Mouse (Mus musculus) urinary bladder, postnatal 14 days (tissue): ENCODE results near the gene Arhgap24.

Experiments
- DNase-seq: peaks from one replicate; pipeline ENCODE4 v3.0.0; 2021; ENCODE audit warnings: low spot score

The Arhgap24 gene

GRCm38 (mm10) chr5:102502333-102502732 is 21.1 kb downstream of the Arhgap24 start:
- no peak for DNase-seq

GRCm38 (mm10) chr5:102503066-102503465 is 21.9 kb downstream of the Arhgap24 start:
- no peak for DNase-seq

GRCm38 (mm10) chr5:102503868-102504267 is 22.7 kb downstream of the Arhgap24 start:
- no peak for DNase-seq

GRCm38 (mm10) chr5:102504557-102504956 is 23.4 kb downstream of the Arhgap24 start:
- no peak for DNase-seq

GRCm38 (mm10) chr5:102508162-102508561 is 27.0 kb downstream of the Arhgap24 start:
- DNase-seq: no peak

- DNase-seq: no peak
Measured at GRCm38 (mm10) chr5:102509381-102509780, 28.2 kb downstream of the Arhgap24 start.

GRCm38 (mm10) chr5:102511651-102512050 is 30.5 kb downstream of the Arhgap24 start:
- DNase-seq: no peak

GRCm38 (mm10) chr5:102515496-102515895 is 34.3 kb downstream of the Arhgap24 start:
- DNase-seq: no peak

GRCm38 (mm10) chr5:102520506-102520905 is 39.3 kb downstream of the Arhgap24 start:
- no peak for DNase-seq

- no peak for DNase-seq
Measured at GRCm38 (mm10) chr5:102535311-102535710, 54.1 kb downstream of the Arhgap24 start.

- DNase-seq: no peak
Measured at GRCm38 (mm10) chr5:102537819-102538218, 56.6 kb downstream of the Arhgap24 start.

- no peak for DNase-seq
Measured at GRCm38 (mm10) chr5:102546296-102546695, 65.1 kb downstream of the Arhgap24 start.

- no peak for DNase-seq
Measured at GRCm38 (mm10) chr5:102547786-102548185, 66.6 kb downstream of the Arhgap24 start.

GRCm38 (mm10) chr5:102548382-102548781 is 67.2 kb downstream of the Arhgap24 start:
- no peak for DNase-seq

- DNase-seq: no peak
Measured at GRCm38 (mm10) chr5:102550211-102550610, 69.0 kb downstream of the Arhgap24 start.

GRCm38 (mm10) chr5:102550870-102551637 is 69.9 kb downstream of the Arhgap24 start:
- no peak for DNase-seq

GRCm38 (mm10) chr5:102552533-102552932 is 71.3 kb downstream of the Arhgap24 start:
- DNase-seq: no peak

- no peak for DNase-seq
Measured at GRCm38 (mm10) chr5:102555958-102556357, 74.8 kb downstream of the Arhgap24 start.

GRCm38 (mm10) chr5:102560270-102560669 is 79.1 kb downstream of the Arhgap24 start:
- no peak for DNase-seq

GRCm38 (mm10) chr5:102563971-102564370 is 82.8 kb downstream of the Arhgap24 start:
- no peak for DNase-seq

GRCm38 (mm10) chr5:102568764-102569163 is 87.6 kb downstream of the Arhgap24 start:
- DNase-seq: no peak

GRCm38 (mm10) chr5:102571445-102571844 is 90.3 kb downstream of the Arhgap24 start:
- DNase-seq: no peak

GRCm38 (mm10) chr5:102576750-102577149 is 95.6 kb downstream of the Arhgap24 start:
- no peak for DNase-seq

GRCm38 (mm10) chr5:102577729-102578128 is 96.5 kb downstream of the Arhgap24 start:
- DNase-seq: no peak
